Mouse (Mus musculus) heart, adult 2 months (tissue): ENCODE data around the gene Coq9.

Experiments
- CTCF ChIP-seq: fragments of 200-600 bp; IDR thresholded peaks from 2 replicates; pipeline ENCODE4 v1.8.1; 2022; ENCODE audit warnings: antibody characterized with exemption, mild to moderate bottlenecking, moderate library complexity
- EP300 ChIP-seq: fragments of 200-500 bp; IDR thresholded peaks from 2 replicates; pipeline ENCODE4 v1.6.1; 2011; ENCODE audit warnings: low read depth, low read length, control low read depth; ENCODE audit not compliant: insufficient read depth
- POLR2A ChIP-seq: fragments of 200-500 bp; IDR thresholded peaks from 2 replicates; pipeline ENCODE4 v1.6.1; 2011; ENCODE audit warnings: mild to moderate bottlenecking, low read depth, low read length, control low read depth; ENCODE audit not compliant: insufficient read depth

- TF ChIP-seq CTCF (no peak), EP300 (no peak), POLR2A (no peak)
Measured at GRCm38 (mm10) chr8:94836456-94837240, 1.5 kb upstream of the Coq9 start.
